Mouse (Mus musculus): ENCODE results near the gene Gm28053. TPM values are rescaled to one million over a fixed set of nuclear protein-coding genes. Genes with fewer than 3 reads are reported as not detected.

Gm28053 gene
- polyA plus RNA-seq, 1 experiment from 2014 or later: 1.7 TPM

GRCm38 (mm10) chr6:48763567-48764270 lies 45.3 kb downstream of the Gm28053 start:
- 86% methylated on average over 7 of the region's 7 CpGs for WGBS
- no peak for ATAC-seq (ENCODE audit: low FRiP score)

GRCm38 (mm10) chr6:48764496-48764895 lies 46.1 kb downstream of the Gm28053 start:
- ATAC-seq (ENCODE audit: low FRiP score): no peak
- Histone ChIP-seq H3K4me1 (no peaks in the 10 kb centered on the region), H3K4me2 (replicated peaks) (no peak overlapping the region), H3K27me3 (no peaks in the 10 kb centered on the region), H3K27ac (no peak overlapping the region), H3K4me3 (no peak overlapping the region), H3K36me3 (no peaks in the 10 kb centered on the region), H3K9ac (no peak overlapping the region), H3K9me3 (replicated peaks) (no peaks in the 10 kb centered on the region; the same call in 1 of the 2 replicates)
- 94% methylated on average over 10 of the region's 10 CpGs for WGBS

More at GRCm38 (mm10) chr6:48763567-48764270, 45.3 kb downstream of the Gm28053 start:
- H3K9ac ChIP-seq: no peak overlapping the region
- no peaks in the 10 kb centered on the region for H3K27me3 ChIP-seq
- H3K36me3 ChIP-seq: no peaks in the 10 kb centered on the region
- H3K4me2 ChIP-seq (replicated peaks): no peak overlapping the region
- H3K4me1 ChIP-seq: no peaks in the 10 kb centered on the region
- H3K27ac ChIP-seq: no peak overlapping the region
- H3K4me3 ChIP-seq: no peak overlapping the region
- H3K9me3 ChIP-seq (replicated peaks): no peaks in the 10 kb centered on the region; the same call in 1 of the 2 replicates

GRCm38 (mm10) chr6:48768178-48768869 lies 49.9 kb downstream of the Gm28053 start:
- no peak overlapping the region for H3K4me2 ChIP-seq (replicated peaks)
- 0 out of 2 replicates have a peak, but pooled peaks cover 4% of the 10 kb centered on the region for H3K4me1 ChIP-seq
- H3K9me3 ChIP-seq (replicated peaks): no peaks in the 10 kb centered on the region; the same call in 1 of the 2 replicates
- no peak for ATAC-seq (ENCODE audit: low FRiP score)
- 73% methylated on average over 9 of the region's 9 CpGs for WGBS
- H3K27me3 ChIP-seq: no peaks in the 10 kb centered on the region
- no peak overlapping the region for H3K9ac ChIP-seq
- H3K4me3 ChIP-seq: no peak overlapping the region
- no peak overlapping the region for H3K27ac ChIP-seq
- H3K36me3 ChIP-seq: no peaks in the 10 kb centered on the region

- no peak for ATAC-seq (ENCODE audit: low FRiP score)
- Histone ChIP-seq H3K9ac (no peak overlapping the region), H3K4me2 (replicated peaks) (no peak overlapping the region), H3K9me3 (replicated peaks) (no peaks in the 10 kb centered on the region; the same call in 1 of the 2 replicates), H3K27me3 (no peaks in the 10 kb centered on the region), H3K4me3 (no peak overlapping the region), H3K27ac (no peak overlapping the region), H3K4me1 (0 out of 2 replicates have a peak, but pooled peaks cover 4% of the 10 kb centered on the region), H3K36me3 (no peaks in the 10 kb centered on the region)
- 89% methylated on average over 3 of the region's 3 CpGs for WGBS
Measured at GRCm38 (mm10) chr6:48768933-48769332, 50.5 kb downstream of the Gm28053 start.

GRCm38 (mm10) chr6:48770696-48771095 lies 52.3 kb downstream of the Gm28053 start, which contains the start of gene Gimap3:
TSS of gene Gimap3 (minus strand) at chr6:48770851.
- Histone ChIP-seq H3K27ac (no peak within 1 kb of the TSS), H3K9ac (no peak within 1 kb of the TSS), H3K4me1 (0 out of 2 replicates have a peak, but pooled peaks cover 4% of the 10 kb centered on the region), H3K4me3 (no peak within 1 kb of the TSS), H3K4me2 (replicated peaks) (no peak within 1 kb of the TSS), H3K9me3 (replicated peaks) (no peaks in the 10 kb centered on the region), H3K27me3 (no peaks in the 10 kb centered on the region), H3K36me3 (no peaks in the 10 kb centered on the region)
- WGBS: 89% methylated on average over 3 of the region's 3 CpGs
- no peak for ATAC-seq (ENCODE audit: low FRiP score)

- no peaks in the 10 kb centered on the region for H3K27me3 ChIP-seq
- 11% methylated on average over 8 of the region's 8 CpGs for WGBS
- no peak for ATAC-seq (ENCODE audit: low FRiP score)
- no peak overlapping the region for H3K9ac ChIP-seq
- H3K4me2 ChIP-seq (replicated peaks): no peak overlapping the region
- H3K4me3 ChIP-seq: no peak overlapping the region
- 0 out of 2 replicates have a peak, but pooled peaks cover 4% of the 10 kb centered on the region for H3K4me1 ChIP-seq
- no peaks in the 10 kb centered on the region for H3K9me3 ChIP-seq (replicated peaks)
- no peaks in the 10 kb centered on the region for H3K36me3 ChIP-seq
- H3K27ac ChIP-seq: no peak overlapping the region
Measured at GRCm38 (mm10) chr6:48772030-48772429, 53.6 kb downstream of the Gm28053 start.

- Histone ChIP-seq H3K4me1 (no peaks in the 10 kb centered on the region), H3K27me3 (no peaks in the 10 kb centered on the region), H3K36me3 (no peaks in the 10 kb centered on the region), H3K9ac (no peak overlapping the region), H3K9me3 (replicated peaks) (no peaks in the 10 kb centered on the region; the same call in 1 of the 2 replicates), H3K27ac (no peak overlapping the region), H3K4me3 (no peak overlapping the region), H3K4me2 (replicated peaks) (no peak overlapping the region)
- 89% methylated on average over 1 of the region's 1 CpGs for WGBS
- no peak for ATAC-seq (ENCODE audit: low FRiP score)
Measured at GRCm38 (mm10) chr6:48784406-48784805, 66.0 kb downstream of the Gm28053 start.

GRCm38 (mm10) chr6:48785189-48785588 lies 66.8 kb downstream of the Gm28053 start:
- Histone ChIP-seq H3K36me3 (no peaks in the 10 kb centered on the region), H3K4me1 (no peaks in the 10 kb centered on the region), H3K9ac (no peak overlapping the region), H3K9me3 (replicated peaks) (no peaks in the 10 kb centered on the region), H3K4me3 (no peak overlapping the region), H3K27me3 (no peaks in the 10 kb centered on the region), H3K4me2 (replicated peaks) (no peak overlapping the region), H3K27ac (no peak overlapping the region)
- no peak for ATAC-seq (ENCODE audit: low FRiP score)
- 82% methylated on average over 1 of the region's 1 CpGs for WGBS

- WGBS: 88% methylated on average over 2 of the region's 2 CpGs
- H3K9me3 ChIP-seq (replicated peaks): no peaks in the 10 kb centered on the region
- H3K4me2 ChIP-seq (replicated peaks): no peak overlapping the region
- no peaks in the 10 kb centered on the region for H3K4me1 ChIP-seq
- ATAC-seq (ENCODE audit: low FRiP score): no peak
- H3K27ac ChIP-seq: no peak overlapping the region
- no peaks in the 10 kb centered on the region for H3K36me3 ChIP-seq
- H3K27me3 ChIP-seq: no peaks in the 10 kb centered on the region
- no peak overlapping the region for H3K9ac ChIP-seq
- H3K4me3 ChIP-seq: no peak overlapping the region
Measured at GRCm38 (mm10) chr6:48785601-48786000, 67.2 kb downstream of the Gm28053 start.

GRCm38 (mm10) chr6:48787867-48788266 lies 69.5 kb downstream of the Gm28053 start:
- no peak overlapping the region for H3K27ac ChIP-seq
- no peak overlapping the region for H3K4me2 ChIP-seq (replicated peaks)
- H3K27me3 ChIP-seq: no peaks in the 10 kb centered on the region
- no peaks in the 10 kb centered on the region for H3K9me3 ChIP-seq (replicated peaks)
- H3K4me3 ChIP-seq: no peak overlapping the region
- no peak for ATAC-seq (ENCODE audit: low FRiP score)
- WGBS: 86% methylated on average over 2 of the region's 2 CpGs
- no peak overlapping the region for H3K9ac ChIP-seq
- H3K36me3 ChIP-seq: no peaks in the 10 kb centered on the region
- no peaks in the 10 kb centered on the region for H3K4me1 ChIP-seq

- H3K4me2 ChIP-seq (replicated peaks): no peak overlapping the region
- H3K36me3 ChIP-seq: no peaks in the 10 kb centered on the region
- H3K4me1 ChIP-seq: no peaks in the 10 kb centered on the region
- no peaks in the 10 kb centered on the region for H3K9me3 ChIP-seq (replicated peaks)
- 84% methylated on average over 1 of the region's 1 CpGs for WGBS
- no peaks in the 10 kb centered on the region for H3K27me3 ChIP-seq
- H3K27ac ChIP-seq: no peak overlapping the region
- no peak overlapping the region for H3K9ac ChIP-seq
- ATAC-seq (ENCODE audit: low FRiP score): no peak
- H3K4me3 ChIP-seq: no peak overlapping the region
Measured at GRCm38 (mm10) chr6:48801897-48802296, 83.5 kb downstream of the Gm28053 start.
